Mouse (Mus musculus) lung, embryonic 14.5 days (tissue): ENCODE data around the gene Glt1d1. TPM values are rescaled to one million over a fixed set of nuclear protein-coding genes. Genes with fewer than 3 reads are reported as not detected.
A peak's percentile ranks its signal among the peaks of the same experiment; 100 is the strongest.

Experiments
- ATAC-seq: fragments of 200-750 bp; cut with Nextera tagmentation; 2 replicates; pipeline ENCODE4 v1.8.0; 2017; ENCODE audit warnings: mild to moderate bottlenecking, moderate TSS enrichment, moderate library complexity; ENCODE audit not compliant: insufficient read depth
- DNase-seq: peaks from one replicate; pipeline ENCODE4 v3.0.0-alpha.2; 2015
- H3K27ac ChIP-seq: fragments of 300-500 bp; sonication (generic); 2 replicates; pipeline ENCODE4 v1.5.1; 2014; ENCODE audit warnings: low read depth, mild to moderate bottlenecking, moderate library complexity
- H3K27me3 ChIP-seq: fragments of 300-500 bp; sonication (generic); 2 replicates; pipeline ENCODE4 v1.6.1; 2014; ENCODE audit warnings: low read length, control low read depth; ENCODE audit not compliant: insufficient read depth
- H3K36me3 ChIP-seq: fragments of 300-500 bp; sonication (generic); 2 replicates; pipeline ENCODE4 v1.6.1; 2014; ENCODE audit warnings: control low read depth; ENCODE audit not compliant: insufficient read depth
- H3K4me1 ChIP-seq: fragments of 300-500 bp; sonication (generic); 2 replicates; pipeline ENCODE4 v1.6.1; 2014; ENCODE audit warnings: antibody characterized with exemption, control low read depth; ENCODE audit not compliant: insufficient read depth
- H3K4me2 ChIP-seq: fragments of 300-500 bp; sonication (generic); 2 replicates; pipeline ENCODE4 v1.6.1; 2014; ENCODE audit warnings: mild to moderate bottlenecking
- H3K4me3 ChIP-seq: fragments of 300-500 bp; sonication (generic); 2 replicates; pipeline ENCODE4 v1.5.1; 2014; ENCODE audit warnings: low read depth, low read length
- H3K9ac ChIP-seq: fragments of 300-500 bp; sonication (generic); 2 replicates; pipeline ENCODE4 v1.6.1; 2014
- H3K9me3 ChIP-seq: fragments of 300-500 bp; sonication (generic); 2 replicates; pipeline ENCODE4 v1.6.1; 2016; ENCODE audit warnings: low read depth, low read length, control low read depth
- CTCF ChIP-seq: IDR thresholded peaks from 2 replicates; pipeline ENCODE4 v1.5.1; 2016; ENCODE audit warnings: antibody characterized with exemption, low read depth
- WGBS: fragments of 180-500 bp; shearing (Covaris S2); extraction: QIAGEN DNeasy Blood & Tissue Kit; methylation state at CpG from one replicate; pipeline ENCODE4 v1.1.7; 2014; 5-methylcytosine and 5-hydroxymethylcytosine counted together
- polyA plus RNA-seq: library from polyadenylated mRNA; unstranded; fragments of >200 nt; fragmentation: Nextera tagmentation; extraction: Ambion mirVana; gene quantifications from 2 replicates; pipeline ENCODE4 v1.2.1, GENCODE M21; 2014

Glt1d1 gene
- polyA plus RNA-seq, 1 experiment from 2014 or later = 0.64 TPM

GRCm38 (mm10) chr5:127631671-127632070, 391 bp upstream of the Glt1d1 start:
- H3K27ac ChIP-seq = no peak overlapping the region
- no peaks in the 10 kb centered on the region for H3K36me3 ChIP-seq
- ATAC-seq (no peak), DNase-seq (no peak)
- peak overlapping the region; percentile 74 for H3K4me2 ChIP-seq
- peak overlapping the region; percentile 40 for H3K4me3 ChIP-seq
- H3K27me3 ChIP-seq = peaks cover 26% of the 10 kb centered on the region
- 12% methylated on average over 5 of the region's 5 CpGs for WGBS
- H3K4me1 ChIP-seq = no peaks in the 10 kb centered on the region
- H3K9ac ChIP-seq = no peak overlapping the region
- no peaks in the 10 kb centered on the region; the same call in 1 of the 2 replicates for H3K9me3 ChIP-seq
- no peak for TF ChIP-seq CTCF

GRCm38 (mm10) chr5:127633188-127633587, 1.1 kb downstream of the Glt1d1 start:
- Histone ChIP-seq H3K9ac (no peak overlapping the region), H3K9me3 (no peaks in the 10 kb centered on the region), H3K4me1 (no peaks in the 10 kb centered on the region), H3K27me3 (peaks cover 26% of the 10 kb centered on the region), H3K4me2 (peak overlapping the region; percentile 74), H3K27ac (no peak overlapping the region), H3K36me3 (no peaks in the 10 kb centered on the region), H3K4me3 (no peak overlapping the region)
- 22% methylated on average over 4 of the region's 4 CpGs for WGBS
- ATAC-seq = no peak
- TF ChIP-seq CTCF = no peak
- no peak for DNase-seq

GRCm38 (mm10) chr5:127633666-127634065, 1.6 kb downstream of the Glt1d1 start:
- no peak for TF ChIP-seq CTCF
- Histone ChIP-seq H3K27ac (no peak overlapping the region), H3K27me3 (peaks cover 26% of the 10 kb centered on the region), H3K4me3 (no peak overlapping the region), H3K36me3 (no peaks in the 10 kb centered on the region), H3K4me2 (no peak overlapping the region), H3K9me3 (no peaks in the 10 kb centered on the region), H3K4me1 (no peaks in the 10 kb centered on the region), H3K9ac (no peak overlapping the region)
- ATAC-seq (no peak), DNase-seq (no peak)
- 66% methylated on average over 7 of the region's 7 CpGs for WGBS

- ATAC-seq = no peak
Measured at GRCm38 (mm10) chr5:127637622-127638021, 5.6 kb downstream of the Glt1d1 start.

GRCm38 (mm10) chr5:127638177-127638576, 6.1 kb downstream of the Glt1d1 start:
- H3K27me3 ChIP-seq = peaks cover 4% of the 10 kb centered on the region; the same call in 1 of the 2 replicates
- no peak for TF ChIP-seq CTCF
- H3K4me2 ChIP-seq = no peak overlapping the region
- DNase-seq (no peak), ATAC-seq (no peak)
- WGBS = 86% methylated on average over 2 of the region's 2 CpGs
- no peak overlapping the region for H3K4me3 ChIP-seq
- no peaks in the 10 kb centered on the region for H3K4me1 ChIP-seq
- no peak overlapping the region for H3K9ac ChIP-seq
- H3K9me3 ChIP-seq = peaks cover 5% of the 10 kb centered on the region; the same call in 1 of the 2 replicates
- H3K36me3 ChIP-seq = no peaks in the 10 kb centered on the region
- H3K27ac ChIP-seq = no peak overlapping the region

More at GRCm38 (mm10) chr5:127637622-127638021, 5.6 kb downstream of the Glt1d1 start:
- TF ChIP-seq CTCF = no peak
- Histone ChIP-seq H3K9ac (no peak overlapping the region), H3K36me3 (no peaks in the 10 kb centered on the region), H3K4me2 (no peak overlapping the region), H3K9me3 (peaks cover 5% of the 10 kb centered on the region; the same call in 1 of the 2 replicates), H3K4me3 (no peak overlapping the region), H3K27ac (no peak overlapping the region), H3K27me3 (peaks cover 10% of the 10 kb centered on the region), H3K4me1 (no peaks in the 10 kb centered on the region)
- WGBS = 69% methylated on average over 4 of the region's 4 CpGs
- no peak for DNase-seq

- no peak for DNase-seq
- no peak for ATAC-seq
- H3K27ac ChIP-seq = no peak overlapping the region
- no peak overlapping the region for H3K4me3 ChIP-seq
- H3K4me1 ChIP-seq = no peaks in the 10 kb centered on the region
- H3K9ac ChIP-seq = no peak overlapping the region
- no peak for TF ChIP-seq CTCF
- peaks cover 5% of the 10 kb centered on the region; the same call in 1 of the 2 replicates for H3K9me3 ChIP-seq
- no peaks in the 10 kb centered on the region for H3K36me3 ChIP-seq
- no peak overlapping the region for H3K4me2 ChIP-seq
- H3K27me3 ChIP-seq = no peaks in the 10 kb centered on the region
- 83% methylated on average over 6 of the region's 6 CpGs for WGBS
Measured at GRCm38 (mm10) chr5:127639067-127639605, 7.1 kb downstream of the Glt1d1 start.

GRCm38 (mm10) chr5:127639635-127640034, 7.6 kb downstream of the Glt1d1 start:
- Histone ChIP-seq H3K4me2 (no peak overlapping the region), H3K27me3 (no peaks in the 10 kb centered on the region), H3K4me1 (no peaks in the 10 kb centered on the region), H3K4me3 (no peak overlapping the region), H3K9me3 (peaks cover 5% of the 10 kb centered on the region; the same call in 1 of the 2 replicates), H3K27ac (no peak overlapping the region), H3K9ac (no peak overlapping the region), H3K36me3 (no peaks in the 10 kb centered on the region)
- TF ChIP-seq CTCF = no peak
- WGBS = 84% methylated on average over 13 of the region's 13 CpGs
- ATAC-seq (no peak), DNase-seq (no peak)
